Mouse (Mus musculus): ENCODE measurements at regions not wholly inside any gene's neighbourhood (a gene's known extent, or its start where the extent isn't known, plus 50 kb on each side); places are given as distances from the start of the nearest gene placed in this dataset.

GRCm38 (mm10) chr8:10785801-10786200, 222.5 kb downstream of the Irs2 start:
- Histone ChIP-seq H3K9me3 (replicated peaks) (no peaks in the 10 kb centered on the region), H3K4me2 (no peak overlapping the region), H3K4me3 (replicated peaks) (no peak overlapping the region), H3K27me3 (no peaks in the 10 kb centered on the region), H3K36me3 (no peaks in the 10 kb centered on the region), H3K27ac (no peak overlapping the region), H3K9ac (no peak overlapping the region), H3K4me1 (replicated peaks) (no peaks in the 10 kb centered on the region)
- no peak for ATAC-seq (ENCODE audit: low read depth)
- no peak for DNase-seq
- 58% methylated on average over 4 of the region's 4 CpGs for WGBS (ENCODE audit: insufficient replicate concordance)

DNA sequence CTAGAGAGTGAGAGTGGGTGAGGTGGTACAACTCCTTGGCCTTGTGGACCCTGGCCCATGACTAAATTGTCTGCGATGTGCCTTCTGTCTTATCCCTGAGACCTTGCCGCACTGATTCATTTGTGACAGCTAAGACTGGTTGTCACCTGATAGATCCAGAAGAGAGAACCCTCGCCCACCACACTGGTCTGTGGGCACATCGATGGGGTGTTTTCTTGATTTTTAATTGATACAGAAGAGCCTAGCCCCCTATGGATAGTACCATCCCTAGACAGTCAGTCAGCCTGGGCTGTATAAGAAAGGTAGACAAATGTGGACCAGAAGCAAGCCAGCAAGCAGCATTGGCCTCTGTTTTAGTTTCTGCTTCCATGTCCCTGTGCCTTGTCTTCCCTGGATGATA, 222.9 kb downstream of the Irs2 start:
- 69% methylated on average over 4 of the region's 4 CpGs for WGBS (ENCODE audit: insufficient replicate concordance)
- ATAC-seq (ENCODE audit: low read depth) (no peak), DNase-seq (no peak)
- Histone ChIP-seq H3K27me3 (no peaks in the 10 kb centered on the region), H3K4me1 (replicated peaks) (no peaks in the 10 kb centered on the region), H3K27ac (no peak overlapping the region), H3K9ac (no peak overlapping the region), H3K4me3 (replicated peaks) (no peak overlapping the region), H3K36me3 (no peaks in the 10 kb centered on the region), H3K9me3 (replicated peaks) (no peaks in the 10 kb centered on the region), H3K4me2 (no peak overlapping the region)

- DNase-seq (no peak), ATAC-seq (ENCODE audit: low read depth) (no peak)
- Histone ChIP-seq H3K27ac (no peak overlapping the region), H3K4me2 (no peak overlapping the region), H3K27me3 (no peaks in the 10 kb centered on the region), H3K4me3 (replicated peaks) (no peak overlapping the region), H3K4me1 (replicated peaks) (no peaks in the 10 kb centered on the region), H3K36me3 (no peaks in the 10 kb centered on the region), H3K9ac (no peak overlapping the region), H3K9me3 (replicated peaks) (no peaks in the 10 kb centered on the region)
- 26% methylated on average over 1 of the region's 1 CpGs for WGBS (ENCODE audit: insufficient replicate concordance)
Measured at GRCm38 (mm10) chr8:10784481-10784880, 223.8 kb downstream of the Irs2 start.

DNA sequence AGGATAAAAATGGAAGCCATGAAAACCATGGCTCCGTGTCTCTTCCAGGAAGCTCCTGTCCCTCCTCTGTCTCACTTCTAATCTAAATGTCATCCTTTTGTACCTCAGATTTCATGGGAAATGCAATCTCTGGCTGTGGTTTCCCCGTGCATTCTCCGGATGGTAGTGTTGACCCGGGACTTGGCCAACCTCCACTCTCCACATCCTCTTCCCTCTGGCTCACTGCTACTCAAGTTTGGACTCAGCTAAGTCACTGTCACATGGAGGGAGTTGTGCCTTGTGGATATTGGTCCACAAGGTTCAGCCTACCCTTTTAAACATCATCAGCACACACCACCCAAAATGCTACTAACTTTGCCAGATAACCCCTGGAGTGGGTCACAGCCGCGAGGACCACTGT, 226.4 kb downstream of the Irs2 start:
- H3K4me1 ChIP-seq (replicated peaks): no peaks in the 10 kb centered on the region
- ATAC-seq (ENCODE audit: low read depth) (no peak), DNase-seq (no peak)
- no peak overlapping the region for H3K4me2 ChIP-seq
- H3K36me3 ChIP-seq: no peaks in the 10 kb centered on the region
- WGBS (ENCODE audit: insufficient replicate concordance): 69% methylated on average over 6 of the region's 6 CpGs
- no peak overlapping the region for H3K27ac ChIP-seq
- no peaks in the 10 kb centered on the region for H3K27me3 ChIP-seq
- H3K4me3 ChIP-seq (replicated peaks): no peak overlapping the region
- no peak overlapping the region for H3K9ac ChIP-seq
- H3K9me3 ChIP-seq (replicated peaks): no peaks in the 10 kb centered on the region

DNA sequence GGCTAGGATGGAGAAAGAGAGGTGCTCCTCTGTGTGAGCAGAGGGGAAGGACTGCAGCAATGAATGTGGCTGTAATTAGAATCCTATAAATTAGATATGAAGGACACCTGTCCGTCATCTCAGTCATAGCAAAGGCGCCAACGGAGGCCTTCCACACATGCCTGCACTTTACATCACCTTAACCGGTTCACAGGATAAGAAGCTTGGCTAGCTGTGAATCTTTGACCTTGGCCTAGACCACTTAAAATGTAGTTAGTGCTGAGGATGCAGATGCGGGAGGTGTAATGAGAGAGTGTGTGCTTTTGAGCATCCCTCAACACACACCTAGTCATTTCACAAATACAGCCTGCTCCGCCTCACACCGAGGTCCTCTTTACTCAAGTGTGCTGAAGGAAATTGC, 228.6 kb downstream of the Irs2 start:
- no peaks in the 10 kb centered on the region for H3K9me3 ChIP-seq (replicated peaks)
- H3K4me3 ChIP-seq (replicated peaks): no peak overlapping the region
- no peak overlapping the region for H3K4me2 ChIP-seq
- H3K27ac ChIP-seq: no peak overlapping the region
- H3K27me3 ChIP-seq: no peaks in the 10 kb centered on the region
- H3K9ac ChIP-seq: no peak overlapping the region
- WGBS (ENCODE audit: insufficient replicate concordance): 67% methylated on average over 7 of the region's 7 CpGs
- H3K36me3 ChIP-seq: no peaks in the 10 kb centered on the region
- no peak for DNase-seq
- no peaks in the 10 kb centered on the region for H3K4me1 ChIP-seq (replicated peaks)
- no peak for ATAC-seq (ENCODE audit: low read depth)

GRCm38 (mm10) chr8:10775202-10776010, 232.9 kb downstream of the Irs2 start:
- no peaks in the 10 kb centered on the region for H3K9me3 ChIP-seq (replicated peaks)
- ATAC-seq (ENCODE audit: low read depth): no peak
- H3K27me3 ChIP-seq: no peaks in the 10 kb centered on the region
- no peaks in the 10 kb centered on the region for H3K36me3 ChIP-seq
- no peak overlapping the region for H3K9ac ChIP-seq
- no peak for DNase-seq
- H3K4me2 ChIP-seq: no peak overlapping the region
- H3K4me3 ChIP-seq (replicated peaks): no peak overlapping the region
- no peaks in the 10 kb centered on the region for H3K4me1 ChIP-seq (replicated peaks)
- H3K27ac ChIP-seq: no peak overlapping the region
- 59% methylated on average over 8 of the region's 8 CpGs for WGBS (ENCODE audit: insufficient replicate concordance)

DNA sequence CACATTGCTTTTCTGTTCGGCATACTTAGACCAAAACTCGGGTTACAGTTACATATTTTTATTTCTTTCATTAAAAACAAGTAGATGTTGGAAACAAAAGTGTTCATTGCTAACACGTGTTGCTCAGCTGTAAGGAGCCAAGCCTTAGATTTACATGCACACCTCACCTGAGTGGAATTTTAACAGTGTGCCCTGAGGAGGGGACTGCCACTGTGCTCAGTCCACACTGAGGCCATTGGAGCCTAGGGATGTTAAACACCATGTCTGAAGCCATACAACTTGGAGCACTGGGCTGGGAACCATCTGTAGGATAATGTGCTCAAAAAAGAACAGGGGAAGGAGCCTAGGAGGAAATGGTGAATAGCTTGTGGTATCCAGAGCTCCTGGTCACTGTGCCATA, 233.5 kb downstream of the Irs2 start:
- no peaks in the 10 kb centered on the region for H3K36me3 ChIP-seq
- H3K27me3 ChIP-seq: no peaks in the 10 kb centered on the region
- H3K4me3 ChIP-seq (replicated peaks): no peak overlapping the region
- H3K4me2 ChIP-seq: no peak overlapping the region
- H3K4me1 ChIP-seq (replicated peaks): no peaks in the 10 kb centered on the region
- no peak overlapping the region for H3K9ac ChIP-seq
- 65% methylated on average over 3 of the region's 3 CpGs for WGBS (ENCODE audit: insufficient replicate concordance)
- DNase-seq (no peak), ATAC-seq (ENCODE audit: low read depth) (no peak)
- H3K9me3 ChIP-seq (replicated peaks): no peaks in the 10 kb centered on the region
- H3K27ac ChIP-seq: no peak overlapping the region

DNA sequence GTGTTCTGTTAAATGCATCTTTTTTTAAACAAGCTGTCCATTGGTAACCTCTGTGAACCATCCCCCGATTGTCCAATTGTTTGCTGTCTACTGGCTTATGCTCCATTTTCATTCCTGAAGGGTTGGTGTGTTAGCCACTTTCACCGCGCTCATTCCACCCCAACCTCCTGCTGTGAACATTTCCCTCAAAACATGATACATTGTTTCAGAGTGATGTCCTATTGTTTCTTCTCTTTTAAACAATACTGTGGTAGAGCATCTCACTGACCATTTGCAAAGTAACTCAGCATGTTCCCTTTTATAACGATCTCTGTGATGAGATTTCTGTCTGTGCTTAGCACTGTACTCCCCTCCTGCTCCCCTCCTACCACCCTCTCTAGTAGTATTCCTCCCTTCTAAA, 240.1 kb downstream of the Irs2 start:
- Histone ChIP-seq H3K4me3 (replicated peaks) (no peak overlapping the region), H3K4me1 (replicated peaks) (no peaks in the 10 kb centered on the region), H3K9ac (no peak overlapping the region), H3K27me3 (no peaks in the 10 kb centered on the region), H3K9me3 (replicated peaks) (no peaks in the 10 kb centered on the region), H3K27ac (no peak overlapping the region), H3K4me2 (no peak overlapping the region), H3K36me3 (no peaks in the 10 kb centered on the region)
- WGBS (ENCODE audit: insufficient replicate concordance): 61% methylated on average over 4 of the region's 4 CpGs
- ATAC-seq (ENCODE audit: low read depth) (no peak), DNase-seq (no peak)

DNA sequence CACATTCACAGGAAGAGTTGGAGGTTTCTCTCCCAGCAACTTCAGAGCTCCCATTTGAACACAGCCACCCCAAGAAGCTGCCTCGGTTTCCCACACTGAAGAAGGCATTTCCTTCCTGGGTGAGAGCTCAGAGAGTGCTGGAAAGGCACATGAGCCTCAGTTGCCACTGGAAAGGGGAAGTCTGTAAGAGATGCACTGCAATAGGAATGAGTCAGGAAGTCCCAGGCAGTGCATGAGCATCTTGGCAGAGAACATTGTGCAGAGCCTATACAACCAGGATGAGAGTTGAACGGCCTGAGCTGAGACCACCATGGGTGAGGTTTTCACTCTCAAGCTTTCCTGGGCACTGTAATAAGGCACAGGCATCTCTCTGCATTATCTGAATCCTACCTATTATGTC, 244.4 kb downstream of the Irs2 start:
- Histone ChIP-seq H3K9me3 (replicated peaks) (no peaks in the 10 kb centered on the region), H3K36me3 (no peaks in the 10 kb centered on the region), H3K9ac (no peak overlapping the region), H3K4me2 (no peak overlapping the region), H3K27me3 (no peaks in the 10 kb centered on the region), H3K4me1 (replicated peaks) (peaks cover 3% of the 10 kb centered on the region; the same call in 1 of the 2 replicates), H3K27ac (no peak overlapping the region), H3K4me3 (replicated peaks) (no peak overlapping the region)
- WGBS (ENCODE audit: insufficient replicate concordance): 36% methylated on average over 2 of the region's 2 CpGs
- ATAC-seq (ENCODE audit: low read depth) (no peak), DNase-seq (no peak)

GRCm38 (mm10) chr8:10761694-10762305, 246.5 kb downstream of the Irs2 start:
- H3K9me3 ChIP-seq (replicated peaks): no peaks in the 10 kb centered on the region
- H3K4me2 ChIP-seq: no peak overlapping the region
- no peak overlapping the region for H3K9ac ChIP-seq
- DNase-seq (no peak), ATAC-seq (ENCODE audit: low read depth) (no peak)
- H3K4me3 ChIP-seq (replicated peaks): no peak overlapping the region
- H3K4me1 ChIP-seq (replicated peaks): peaks cover 3% of the 10 kb centered on the region; the same call in 1 of the 2 replicates
- H3K36me3 ChIP-seq: no peaks in the 10 kb centered on the region
- WGBS (ENCODE audit: insufficient replicate concordance): 53% methylated on average over 11 of the region's 11 CpGs
- no peak overlapping the region for H3K27ac ChIP-seq
- H3K27me3 ChIP-seq: no peaks in the 10 kb centered on the region

DNA sequence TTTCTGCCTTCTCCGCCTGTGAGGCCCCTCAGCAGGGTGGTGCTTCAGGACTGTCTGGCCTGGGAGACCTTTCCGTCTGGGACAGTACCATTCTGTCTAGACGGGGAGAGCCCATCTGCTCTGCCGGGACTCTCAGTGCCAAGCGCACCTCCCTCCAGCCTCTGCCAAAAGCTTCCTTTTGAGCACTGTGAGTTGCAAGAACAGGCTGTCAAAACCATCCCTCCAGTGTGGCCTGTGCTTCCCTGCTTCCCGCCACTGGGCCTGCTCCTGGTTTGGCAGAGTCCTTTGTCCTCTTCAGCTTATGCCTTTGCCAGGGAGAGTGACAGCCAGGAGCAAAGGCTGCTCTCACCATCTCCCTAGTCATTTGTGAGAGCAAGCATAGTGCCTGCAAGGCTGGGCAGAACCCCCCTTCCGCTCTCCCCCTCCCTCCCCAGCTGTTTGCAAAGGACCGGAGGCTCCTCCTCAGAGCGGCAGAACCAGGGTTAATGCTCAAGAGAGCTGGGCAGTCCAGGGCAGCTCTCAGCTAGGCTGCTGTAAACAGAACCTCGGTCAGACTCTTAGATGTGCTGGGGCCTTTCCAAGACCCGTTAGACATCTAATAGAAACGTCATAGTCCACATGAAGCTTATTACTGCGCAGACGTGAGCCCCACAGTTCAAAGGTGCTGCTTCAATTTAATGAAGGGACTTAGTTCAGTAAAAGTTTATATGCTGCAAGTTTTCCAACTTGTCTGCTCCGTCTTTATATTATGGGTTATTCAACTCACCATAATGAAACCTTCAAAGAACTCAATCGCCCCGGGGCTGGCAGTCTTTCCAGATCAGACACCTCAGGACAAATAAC, 247.2 kb downstream of the Irs2 start:
- H3K27ac ChIP-seq: peak overlapping the region; percentile 41; the same call in 1 of the 2 replicates
- H3K9ac ChIP-seq: no peak overlapping the region
- no peaks in the 10 kb centered on the region for H3K27me3 ChIP-seq
- no peaks in the 10 kb centered on the region for H3K9me3 ChIP-seq (replicated peaks)
- no peak overlapping the region for H3K4me3 ChIP-seq (replicated peaks)
- peaks cover 3% of the 10 kb centered on the region; the same call in 1 of the 2 replicates for H3K4me1 ChIP-seq (replicated peaks)
- WGBS (ENCODE audit: insufficient replicate concordance): 36% methylated on average over 17 of the region's 17 CpGs
- ATAC-seq (ENCODE audit: low read depth): peak; percentile 29; the same call in 1 of the 2 replicates
- H3K36me3 ChIP-seq: no peaks in the 10 kb centered on the region
- 0 out of 2 replicates have a peak overlapping the region, but pooled peaks have one; percentile 12 for H3K4me2 ChIP-seq
- no peak for DNase-seq

Data from liver, embryonic 13.5 days (tissue).